Mouse (Mus musculus): ENCODE measurements around the gene Platr17.

Gene Platr17

GRCm38 (mm10) chr17:33919351-33920281 lies 14.7 kb downstream of the Platr17 start:
- in situ Hi-C loops (cut with MboI, MseI) = no loop called here

- in situ Hi-C loops (cut with MboI, MseI) = no loop called here
Measured at GRCm38 (mm10) chr17:33920282-33921097, 15.6 kb downstream of the Platr17 start.

- in situ Hi-C loops (cut with MboI, MseI) = no loop called here
Measured at GRCm38 (mm10) chr17:33921361-33921760, 16.4 kb downstream of the Platr17 start.

- in situ Hi-C loops (cut with MboI, MseI) = no loop called here
Measured at GRCm38 (mm10) chr17:33924577-33925283, 19.8 kb downstream of the Platr17 start.

GRCm38 (mm10) chr17:33925406-33926116 lies 20.6 kb downstream of the Platr17 start:
- in situ Hi-C loops (cut with MboI, MseI) = no loop called here

- in situ Hi-C loops (cut with MboI, MseI) = no loop called here
Measured at GRCm38 (mm10) chr17:33926207-33926932, 21.4 kb downstream of the Platr17 start.

- in situ Hi-C loops (cut with MboI, MseI) = no loop called here
Measured at GRCm38 (mm10) chr17:33928251-33928947, 23.5 kb downstream of the Platr17 start.

- in situ Hi-C loops (cut with MboI, MseI) = no loop called here
Measured at GRCm38 (mm10) chr17:33929371-33930279, 24.7 kb downstream of the Platr17 start, which contains the start of gene Rgl2. TSS of gene Rgl2 (plus strand) at chr17:33929543.

GRCm38 (mm10) chr17:33930280-33931158 lies 25.6 kb downstream of the Platr17 start:
- in situ Hi-C loops (cut with MboI, MseI) = no loop called here

- in situ Hi-C loops (cut with MboI, MseI) = no loop called here
Measured at GRCm38 (mm10) chr17:33931159-33931866, 26.4 kb downstream of the Platr17 start.

- in situ Hi-C loops (cut with MboI, MseI) = no loop called here
Measured at GRCm38 (mm10) chr17:33931947-33932346, 27.0 kb downstream of the Platr17 start.

GRCm38 (mm10) chr17:33932448-33932847 lies 27.5 kb downstream of the Platr17 start:
- in situ Hi-C loops (cut with MboI, MseI) = no loop called here

- in situ Hi-C loops (cut with MboI, MseI) = no loop called here
Measured at GRCm38 (mm10) chr17:33932970-33933369, 28.0 kb downstream of the Platr17 start.

- in situ Hi-C loops (cut with MboI, MseI) = no loop called here
Measured at GRCm38 (mm10) chr17:33935422-33936055, 30.6 kb downstream of the Platr17 start.

- in situ Hi-C loops (cut with MboI, MseI) = no loop called here
Measured at GRCm38 (mm10) chr17:33936993-33937392, 32.1 kb downstream of the Platr17 start.

GRCm38 (mm10) chr17:33938783-33939182 lies 33.8 kb downstream of the Platr17 start:
- in situ Hi-C loops (cut with MboI, MseI) = no loop called here

All from T-helper 1 cell (primary cell).